Mouse (Mus musculus) stomach, postnatal 0 days (tissue): ENCODE results near the gene Cadps. TPM values are rescaled to one million over a fixed set of nuclear protein-coding genes. Genes with fewer than 3 reads are reported as not detected.

ENCODE experiments used
- ATAC-seq: fragments of 200-750 bp; cut with Nextera tagmentation; 2 replicates; pipeline ENCODE4 v1.8.0; 2017; ENCODE audit not compliant: low FRiP score, low TSS enrichment
- DNase-seq: peaks from one replicate; pipeline ENCODE4 v3.0.0-alpha.2; 2016; ENCODE audit warnings: low spot score
- H3K27ac ChIP-seq: fragments of 300-500 bp; sonication (generic); replicated peaks from 2 replicates; pipeline ENCODE4 v1.5.1; 2014; ENCODE audit warnings: mild to moderate bottlenecking, control low read depth
- H3K27me3 ChIP-seq: fragments of 300-500 bp; sonication (generic); 2 replicates; pipeline ENCODE4 v1.6.1; 2014; ENCODE audit warnings: low read length; ENCODE audit not compliant: control insufficient read depth, insufficient read depth
- H3K36me3 ChIP-seq: fragments of 300-500 bp; sonication (generic); 2 replicates; pipeline ENCODE4 v1.6.1; 2014; ENCODE audit warnings: low read length, mixed read lengths; ENCODE audit not compliant: control insufficient read depth, insufficient read depth
- H3K4me1 ChIP-seq: fragments of 300-500 bp; sonication (generic); replicated peaks from 2 replicates; pipeline ENCODE4 v1.6.1; 2014; ENCODE audit warnings: antibody characterized with exemption; ENCODE audit not compliant: control insufficient read depth, insufficient read depth
- H3K4me2 ChIP-seq: fragments of 300-500 bp; sonication (generic); replicated peaks from 2 replicates; pipeline ENCODE4 v1.6.1; 2014; ENCODE audit warnings: low read depth, mild to moderate bottlenecking, control low read depth, moderate library complexity
- H3K4me3 ChIP-seq: fragments of 300-500 bp; sonication (generic); 2 replicates; pipeline ENCODE4 v1.5.1; 2014; ENCODE audit warnings: low read depth, low read length, control low read depth
- H3K9ac ChIP-seq: fragments of 300-500 bp; sonication (generic); 2 replicates; pipeline ENCODE4 v1.6.1; 2014; ENCODE audit warnings: mild to moderate bottlenecking, low read length, control low read depth, mixed read lengths
- H3K9me3 ChIP-seq: fragments of 300-500 bp; sonication (generic); 2 replicates; pipeline ENCODE4 v1.6.1; 2016; ENCODE audit warnings: low read length; ENCODE audit not compliant: control insufficient read depth
- CTCF ChIP-seq: IDR thresholded peaks from 2 replicates; pipeline ENCODE4 v1.5.1; 2016; ENCODE audit warnings: antibody characterized with exemption, low read depth, mild to moderate bottlenecking, moderate library complexity
- EP300 ChIP-seq: optimal IDR thresholded peaks from 2 replicates; pipeline ENCODE3; 2016; ENCODE audit warnings: antibody characterized with exemption
- WGBS: fragments of 180-500 bp; shearing (Covaris S2); extraction: QIAGEN DNeasy Blood & Tissue Kit; methylation state at CpG from one replicate; pipeline ENCODE4 v1.1.7; 2014; 5-methylcytosine and 5-hydroxymethylcytosine counted together
- polyA plus RNA-seq: library from polyadenylated mRNA; unstranded; fragments of >200 nt; fragmentation: Nextera tagmentation; extraction: Ambion mirVana; gene quantifications from 2 replicates; pipeline ENCODE4 v1.2.1, GENCODE M21; 2015

The Cadps gene
- polyA plus RNA-seq, 1 experiment from 2014 or later, result 1.5 TPM

GRCm38 (mm10) chr14:12818442-12818841, 4.4 kb downstream of the Cadps start:
- no peak overlapping the region for H3K9ac ChIP-seq
- H3K4me3 ChIP-seq, result no peak overlapping the region
- H3K27ac ChIP-seq, result no peak overlapping the region
- no peak for TF ChIP-seq CTCF
- TF ChIP-seq EP300, result no peak
- no peaks in the 10 kb centered on the region for H3K36me3 ChIP-seq
- DNase-seq, result no peak
- no peak overlapping the region for H3K4me2 ChIP-seq
- H3K27me3 ChIP-seq, result no peaks in the 10 kb centered on the region
- no peaks in the 10 kb centered on the region for H3K9me3 ChIP-seq
- 69% methylated on average over 1 of the region's 1 CpGs for WGBS
- ATAC-seq, result no peak
- no peaks in the 10 kb centered on the region for H3K4me1 ChIP-seq

DNA sequence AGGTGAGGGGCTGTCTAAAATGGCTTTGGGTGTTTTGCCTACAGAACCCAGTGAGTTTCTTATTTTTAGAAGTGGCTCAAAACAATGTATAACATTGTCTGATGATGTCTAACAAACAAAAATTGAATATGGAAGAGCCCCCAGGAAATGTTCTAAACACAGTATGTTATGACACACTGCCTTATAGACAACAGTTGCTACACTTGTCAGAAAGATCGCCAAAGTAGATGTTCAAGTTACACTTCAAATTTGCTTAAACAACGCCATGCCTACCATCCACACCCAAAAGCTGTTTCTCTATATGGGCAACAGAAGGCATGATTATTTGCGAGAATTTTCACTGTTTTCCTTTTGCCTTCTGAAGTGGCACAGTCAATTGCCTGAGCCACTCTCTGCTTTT, 10.8 kb downstream of the Cadps start:
- H3K9ac ChIP-seq, result no peak overlapping the region

GRCm38 (mm10) chr14:12802995-12803394, 19.9 kb downstream of the Cadps start:
- no peak for DNase-seq
- TF ChIP-seq EP300, result no peak
- no peak for TF ChIP-seq CTCF

More for the DNA sequence above, 10.8 kb downstream of the Cadps start:
- Histone ChIP-seq H3K27ac (no peak overlapping the region), H3K4me2 (no peak overlapping the region), H3K27me3 (no peaks in the 10 kb centered on the region), H3K4me3 (no peak overlapping the region), H3K4me1 (no peaks in the 10 kb centered on the region), H3K9me3 (no peaks in the 10 kb centered on the region), H3K36me3 (no peaks in the 10 kb centered on the region)
- DNase-seq (no peak), ATAC-seq (no peak)
- WGBS, result 87% methylated on average over 3 of the region's 3 CpGs
- TF ChIP-seq EP300, result no peak
- no peak for TF ChIP-seq CTCF

DNA sequence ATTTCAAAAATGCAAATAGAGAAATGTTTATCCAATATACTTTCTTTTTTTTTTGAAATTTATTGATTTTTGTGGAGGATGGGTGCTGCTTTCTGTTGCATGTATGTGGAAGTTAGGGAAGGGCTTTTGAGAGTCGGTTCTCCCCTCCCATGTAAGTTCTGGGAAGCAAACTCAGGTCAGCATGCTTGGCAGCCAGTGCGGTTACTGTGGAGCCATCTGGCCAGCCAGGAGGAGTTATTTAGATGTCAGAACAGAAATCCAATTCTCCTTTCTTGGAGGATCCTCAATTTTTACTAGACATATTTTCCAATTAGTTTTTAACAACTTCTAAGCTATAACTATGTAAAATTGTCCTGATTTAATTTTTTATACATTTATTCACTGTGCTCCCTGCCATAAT, 21.8 kb downstream of the Cadps start:
- no peak for ATAC-seq
- Histone ChIP-seq H3K27me3 (no peaks in the 10 kb centered on the region), H3K4me1 (no peaks in the 10 kb centered on the region), H3K9ac (no peak overlapping the region), H3K36me3 (no peaks in the 10 kb centered on the region), H3K4me3 (no peak overlapping the region), H3K27ac (no peak overlapping the region), H3K9me3 (no peaks in the 10 kb centered on the region), H3K4me2 (no peak overlapping the region)
- 52% methylated on average over 2 of the region's 2 CpGs for WGBS
- no peak for TF ChIP-seq CTCF
- TF ChIP-seq EP300, result no peak
- DNase-seq, result no peak

More at GRCm38 (mm10) chr14:12802995-12803394, 19.9 kb downstream of the Cadps start:
- Histone ChIP-seq H3K27ac (no peak overlapping the region), H3K36me3 (no peaks in the 10 kb centered on the region), H3K4me2 (no peak overlapping the region), H3K4me1 (no peaks in the 10 kb centered on the region), H3K9me3 (no peaks in the 10 kb centered on the region), H3K9ac (no peak overlapping the region), H3K27me3 (no peaks in the 10 kb centered on the region), H3K4me3 (no peak overlapping the region)
- WGBS, result 38% methylated on average over 1 of the region's 1 CpGs
- no peak for ATAC-seq

DNA sequence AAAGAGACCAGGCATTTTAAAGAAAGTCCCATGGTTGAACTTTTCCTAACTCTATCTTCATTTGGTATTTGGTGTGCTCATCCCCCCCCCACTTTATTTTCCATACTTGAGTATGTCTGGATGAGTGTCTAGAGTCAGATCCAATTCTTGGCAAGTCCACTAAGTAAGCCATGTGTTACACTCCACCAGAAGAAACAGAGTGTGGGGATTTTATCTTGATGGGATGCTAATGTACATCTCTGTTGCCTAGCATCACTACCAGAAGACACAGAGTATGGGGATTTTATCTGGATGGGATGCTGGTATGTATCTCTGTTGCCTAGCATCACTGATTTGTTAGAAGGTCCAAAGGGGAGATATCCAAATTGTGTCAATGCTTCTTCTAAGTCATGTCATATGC, 24.0 kb downstream of the Cadps start:
- no peak for ATAC-seq
- Histone ChIP-seq H3K4me2 (no peak overlapping the region), H3K36me3 (no peaks in the 10 kb centered on the region), H3K9ac (no peak overlapping the region), H3K27ac (no peak overlapping the region), H3K4me3 (no peak overlapping the region), H3K4me1 (no peaks in the 10 kb centered on the region), H3K9me3 (no peaks in the 10 kb centered on the region), H3K27me3 (no peaks in the 10 kb centered on the region)
- no peak for DNase-seq
- no peak for TF ChIP-seq CTCF
- no peak for TF ChIP-seq EP300

DNA sequence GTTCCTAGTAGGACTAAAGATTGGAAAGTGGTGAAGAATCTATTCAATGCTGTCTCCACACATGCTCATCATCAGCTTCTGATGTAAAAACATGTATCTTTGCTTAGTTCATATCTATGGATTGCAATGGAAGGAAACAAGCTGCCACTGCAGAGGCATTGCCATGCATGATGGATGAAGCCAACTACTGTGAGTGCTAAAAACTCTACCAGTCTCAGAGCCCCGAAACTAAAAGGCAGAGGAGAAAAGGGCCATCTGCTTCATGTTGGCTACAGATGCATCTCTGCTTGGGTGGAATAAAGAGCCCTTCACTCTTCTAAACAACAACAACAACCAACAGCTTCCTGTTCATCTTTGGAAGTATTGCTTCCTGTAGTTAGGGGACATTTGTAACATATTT, 38.6 kb downstream of the Cadps start:
- ATAC-seq (no peak), DNase-seq (no peak)
- Histone ChIP-seq H3K9me3 (no peaks in the 10 kb centered on the region), H3K4me2 (no peak overlapping the region), H3K27me3 (no peaks in the 10 kb centered on the region), H3K4me3 (no peak overlapping the region), H3K4me1 (no peaks in the 10 kb centered on the region), H3K36me3 (no peaks in the 10 kb centered on the region), H3K9ac (no peak overlapping the region), H3K27ac (no peak overlapping the region)
- no peak for TF ChIP-seq CTCF
- TF ChIP-seq EP300, result no peak
- WGBS, result 39% methylated on average over 1 of the region's 1 CpGs
